Mouse (Mus musculus) cerebellum, adult 18-20 months (tissue): ENCODE measurements around the gene Efs.
A peak's percentile ranks its signal among the peaks of the same experiment; 100 is the strongest.

ENCODE experiments used
- DNase-seq, 2 experiments: peaks; one replicate each; pipeline ENCODE4 v3.0.0; 2021

Gene Efs

GRCm38 (mm10) chr14:54920076-54920685, 5.7 kb downstream of the Efs start:
- no peak for DNase-seq

- DNase-seq: peak in 1 of 2 experiments; percentile 47
Measured at GRCm38 (mm10) chr14:54913343-54913742, 12.6 kb downstream of the Efs start.

- peak; percentile 82 to 86 for DNase-seq
Measured at GRCm38 (mm10) chr14:54912886-54913285, 13.0 kb downstream of the Efs start, which contains the start of gene Slc22a17. TSS of gene Slc22a17 (minus strand) at chr14:54913132.

- DNase-seq: peak; percentile 38 to 48
Measured at GRCm38 (mm10) chr14:54912109-54912850, 13.6 kb downstream of the Efs start.

- no peak for DNase-seq
Measured at GRCm38 (mm10) chr14:54908682-54909081, 17.2 kb downstream of the Efs start.

- DNase-seq: no peak
Measured at GRCm38 (mm10) chr14:54903641-54904040, 22.3 kb downstream of the Efs start.

- DNase-seq: peak; percentile 73 to 78
Measured at GRCm38 (mm10) chr14:54900383-54900782, 25.5 kb downstream of the Efs start.

- DNase-seq: no peak
Measured at GRCm38 (mm10) chr14:54897445-54897844, 28.5 kb downstream of the Efs start.

GRCm38 (mm10) chr14:54894296-54895151, 31.4 kb downstream of the Efs start:
- DNase-seq: peak; percentile 66 to 78

- DNase-seq: peak; percentile 95 to 99
Measured at GRCm38 (mm10) chr14:54893651-54894181, 32.2 kb downstream of the Efs start.

GRCm38 (mm10) chr14:54892200-54892599, 33.7 kb downstream of the Efs start, which contains the start of gene Pabpn1:
TSS of gene Pabpn1 (plus strand) at chr14:54892500.
- no peak for DNase-seq

GRCm38 (mm10) chr14:54885309-54885708, 40.6 kb downstream of the Efs start:
- DNase-seq: no peak

GRCm38 (mm10) chr14:54884022-54884712, 41.8 kb downstream of the Efs start:
- no peak for DNase-seq

GRCm38 (mm10) chr14:54883154-54884021, 42.5 kb downstream of the Efs start, which contains the start of the genes Bcl2l2 and Gm20521:
TSS of gene Bcl2l2 (plus strand) at chr14:54883377.
TSS of gene Gm20521 (plus strand) at chr14:54883441.
- DNase-seq: peak; percentile 83 to 87

- peak; percentile 77 to 81 for DNase-seq
Measured at GRCm38 (mm10) chr14:54877048-54877715, 48.7 kb downstream of the Efs start, which contains the start of gene Ppp1r3e. TSS of gene Ppp1r3e (minus strand) at chr14:54877550.

GRCm38 (mm10) chr14:54876539-54877047, 49.3 kb downstream of the Efs start:
- peak; percentile 93 to 98 for DNase-seq

GRCm38 (mm10) chr14:54875844-54876538, 49.9 kb downstream of the Efs start:
- no peak for DNase-seq

- no peak for DNase-seq
Measured at GRCm38 (mm10) chr14:54874165-54874564, 51.8 kb downstream of the Efs start.

- DNase-seq: no peak
Measured at GRCm38 (mm10) chr14:54870861-54871260, 55.1 kb downstream of the Efs start, which contains the start of gene Homez. TSS of gene Homez (minus strand) at chr14:54870961.
